Mouse (Mus musculus) C2C12 (cell line): ENCODE measurements around the gene Olfr119.
"Not testable (repeated sequence)": the region's sequence is repeated elsewhere in the genome, so short reads cannot be mapped to it uniquely, and the experiment has no call there.

Source experiments
- CEBPB ChIP-seq: IDR thresholded peaks from one replicate; pipeline ENCODE4 v1.6.1; 2011; ENCODE audit warnings: low read depth, mild to moderate bottlenecking, control low read depth, moderate library complexity
- CTCF ChIP-seq: IDR thresholded peaks from one replicate; pipeline ENCODE4 v1.5.1; 2011; ENCODE audit not compliant: control insufficient read depth, insufficient read depth, insufficient read length
- MAX ChIP-seq: IDR thresholded peaks from one replicate; pipeline ENCODE4 v1.6.1; 2011; ENCODE audit warnings: mild to moderate bottlenecking, control low read depth

DNA sequence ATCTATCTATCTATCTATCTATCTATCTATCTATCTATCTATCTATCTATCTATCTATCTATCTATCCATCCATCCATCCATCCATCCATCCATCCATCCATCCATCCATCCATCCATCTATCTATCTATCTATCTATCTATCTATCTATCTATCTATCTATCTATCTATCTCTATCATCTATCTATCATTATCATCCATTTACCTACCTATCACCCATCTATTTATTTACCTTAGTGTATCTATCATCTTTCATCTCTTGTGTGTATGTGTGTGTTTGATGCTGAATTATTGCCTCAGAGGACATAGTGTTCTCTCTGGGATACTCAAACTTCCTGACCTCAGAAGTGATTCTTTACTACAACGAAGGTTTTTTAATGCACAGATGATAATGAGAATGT lies at the start of gene Olfr119:
- TF ChIP-seq CEBPB, CTCF, MAX: not testable (repeated sequence)
